Mouse (Mus musculus) neural tube, embryonic 13.5 days (tissue): Measurements from ENCODE around the gene Gm10295. TPM values are rescaled to one million over a fixed set of nuclear protein-coding genes. Genes with fewer than 3 reads are reported as not detected.
A peak's percentile ranks its signal among the peaks of the same experiment; 100 is the strongest.

Experiments
- ATAC-seq: fragments of 200-750 bp; cut with Nextera tagmentation; 2 replicates; pipeline ENCODE4 v1.8.0; 2017; ENCODE audit warnings: low read depth, mild to moderate bottlenecking, moderate TSS enrichment, moderate library complexity
- H3K27ac ChIP-seq: fragments of 300-500 bp; sonication (generic); replicated peaks from 2 replicates; pipeline ENCODE4 v1.5.1; 2015; ENCODE audit warnings: moderate library complexity, mild to moderate bottlenecking, inconsistent platforms
- H3K27me3 ChIP-seq: fragments of 300-500 bp; sonication (generic); 2 replicates; pipeline ENCODE4 v1.6.1; 2015; ENCODE audit warnings: mild to moderate bottlenecking, inconsistent platforms
- H3K36me3 ChIP-seq: fragments of 300-500 bp; sonication (generic); 2 replicates; pipeline ENCODE4 v1.6.1; 2015; ENCODE audit warnings: mild to moderate bottlenecking, inconsistent platforms
- H3K4me1 ChIP-seq: fragments of 300-500 bp; sonication (generic); replicated peaks from 2 replicates; pipeline ENCODE4 v1.6.1; 2015; ENCODE audit warnings: inconsistent platforms
- H3K4me2 ChIP-seq: fragments of 300-500 bp; sonication (generic); 2 replicates; pipeline ENCODE4 v1.6.1; 2015; ENCODE audit warnings: inconsistent platforms, mild to moderate bottlenecking, moderate library complexity
- H3K4me3 ChIP-seq: fragments of 300-500 bp; sonication (generic); 2 replicates; pipeline ENCODE4 v1.5.1; 2015; ENCODE audit warnings: mild to moderate bottlenecking, inconsistent platforms
- H3K9ac ChIP-seq: fragments of 300-500 bp; sonication (generic); 2 replicates; pipeline ENCODE4 v1.6.1; 2015; ENCODE audit warnings: moderate library complexity, mild to moderate bottlenecking, inconsistent platforms
- H3K9me3 ChIP-seq: fragments of 300-500 bp; sonication (generic); 2 replicates; pipeline ENCODE4 v1.6.1; 2016; ENCODE audit warnings: inconsistent platforms
- WGBS: fragments of 180-500 bp; shearing (Covaris S2); methylation state at CpG from one replicate; pipeline ENCODE4 v1.1.7; 2015; 5-methylcytosine and 5-hydroxymethylcytosine counted together
- polyA plus RNA-seq: library from polyadenylated mRNA; unstranded; fragments of >200 nt; fragmentation: Nextera tagmentation; extraction: Ambion mirVana; gene quantifications from 2 replicates; pipeline ENCODE4 v1.2.1, GENCODE M21; 2015

Gm10295 gene
- polyA plus RNA-seq, 1 experiment from 2014 or later, result not detected

- Histone ChIP-seq H3K4me1 (peaks cover 57% of the 10 kb centered on the region), H3K4me3 (no peak overlapping the region), H3K27me3 (no peaks in the 10 kb centered on the region), H3K9me3 (no peaks in the 10 kb centered on the region), H3K36me3 (no peaks in the 10 kb centered on the region), H3K9ac (peak overlapping the region; percentile 17; the same call in 1 of the 2 replicates), H3K27ac (no peak overlapping the region; the same call in 1 of the 2 replicates), H3K4me2 (0 out of 2 replicates have a peak overlapping the region, but pooled peaks have one; percentile 9)
- ATAC-seq, result no peak
- 16% methylated on average over 18 of the region's 18 CpGs for WGBS
These were observed 28.8 kb upstream of the Gm10295 start for GRCm38 (mm10) chr7:71379826-71380825.

- Histone ChIP-seq H3K9me3 (no peaks in the 10 kb centered on the region), H3K36me3 (no peaks in the 10 kb centered on the region), H3K9ac (no peak overlapping the region), H3K4me2 (no peak overlapping the region), H3K27ac (no peak overlapping the region), H3K4me3 (no peak overlapping the region), H3K27me3 (no peaks in the 10 kb centered on the region), H3K4me1 (peaks cover 54% of the 10 kb centered on the region)
- 0 out of 2 replicates have a peak, but pooled peaks have one; percentile 44 for ATAC-seq
- 46% methylated on average over 18 of the region's 18 CpGs for WGBS
These were observed 27.8 kb upstream of the Gm10295 start for GRCm38 (mm10) chr7:71378812-71379760.

- H3K4me1 ChIP-seq, result peaks cover 48% of the 10 kb centered on the region
- no peaks in the 10 kb centered on the region for H3K9me3 ChIP-seq
- no peak for ATAC-seq
- H3K36me3 ChIP-seq, result no peaks in the 10 kb centered on the region
- no peak overlapping the region for H3K4me3 ChIP-seq
- no peaks in the 10 kb centered on the region for H3K27me3 ChIP-seq
- H3K27ac ChIP-seq, result no peak overlapping the region
- no peak overlapping the region for H3K9ac ChIP-seq
- H3K4me2 ChIP-seq, result no peak overlapping the region
- WGBS, result 72% methylated on average over 6 of the region's 6 CpGs
These were observed 26.7 kb upstream of the Gm10295 start for GRCm38 (mm10) chr7:71377983-71378382.

GRCm38 (mm10) chr7:71374059-71374458, 22.8 kb upstream of the Gm10295 start:
- Histone ChIP-seq H3K9me3 (no peaks in the 10 kb centered on the region), H3K27me3 (no peaks in the 10 kb centered on the region), H3K4me1 (peaks cover 12% of the 10 kb centered on the region; the same call in 1 of the 2 replicates), H3K4me3 (no peak overlapping the region), H3K4me2 (no peak overlapping the region), H3K9ac (no peak overlapping the region), H3K36me3 (no peaks in the 10 kb centered on the region), H3K27ac (no peak overlapping the region)
- no peak for ATAC-seq
- 35% methylated on average over 5 of the region's 5 CpGs for WGBS

GRCm38 (mm10) chr7:71371916-71372315, 20.6 kb upstream of the Gm10295 start:
- WGBS, result 11% methylated on average over 2 of the region's 2 CpGs
- Histone ChIP-seq H3K9me3 (no peaks in the 10 kb centered on the region), H3K4me2 (no peak overlapping the region), H3K27ac (no peak overlapping the region), H3K36me3 (no peaks in the 10 kb centered on the region), H3K4me1 (peaks cover 12% of the 10 kb centered on the region; the same call in 1 of the 2 replicates), H3K4me3 (no peak overlapping the region), H3K9ac (no peak overlapping the region), H3K27me3 (no peaks in the 10 kb centered on the region)
- no peak for ATAC-seq

- H3K27ac ChIP-seq, result no peak overlapping the region
- H3K27me3 ChIP-seq, result no peaks in the 10 kb centered on the region
- no peak for ATAC-seq
- no peak overlapping the region for H3K4me2 ChIP-seq
- WGBS, result 72% methylated on average over 2 of the region's 2 CpGs
- no peak overlapping the region for H3K4me3 ChIP-seq
- H3K9me3 ChIP-seq, result no peaks in the 10 kb centered on the region
- peaks cover 12% of the 10 kb centered on the region; the same call in 1 of the 2 replicates for H3K4me1 ChIP-seq
- no peak overlapping the region for H3K9ac ChIP-seq
- no peaks in the 10 kb centered on the region for H3K36me3 ChIP-seq
These were observed 19.5 kb upstream of the Gm10295 start for GRCm38 (mm10) chr7:71370746-71371145.

GRCm38 (mm10) chr7:71370128-71370527, 18.8 kb upstream of the Gm10295 start:
- ATAC-seq, result no peak
- WGBS, result 91% methylated on average over 3 of the region's 3 CpGs

GRCm38 (mm10) chr7:71368543-71369181, 17.4 kb upstream of the Gm10295 start:
- H3K4me1 ChIP-seq, result no peaks in the 10 kb centered on the region
- whole genome bisulfite sequencing, result 82% methylated on average over 13 of the region's 13 CpGs
- ATAC-seq, result no peak
- H3K9ac ChIP-seq, result no peak overlapping the region
- no peaks in the 10 kb centered on the region for H3K9me3 ChIP-seq
- no peaks in the 10 kb centered on the region for H3K27me3 ChIP-seq
- H3K4me3 ChIP-seq, result no peak overlapping the region
- no peak overlapping the region for H3K4me2 ChIP-seq
- H3K36me3 ChIP-seq, result no peaks in the 10 kb centered on the region
- no peak overlapping the region for H3K27ac ChIP-seq

More at GRCm38 (mm10) chr7:71370128-71370527, 18.8 kb upstream of the Gm10295 start:
- no peaks in the 10 kb centered on the region for H3K27me3 ChIP-seq
- H3K4me3 ChIP-seq, result no peak overlapping the region
- no peaks in the 10 kb centered on the region for H3K9me3 ChIP-seq
- no peak overlapping the region for H3K27ac ChIP-seq
- no peak overlapping the region for H3K4me2 ChIP-seq
- no peaks in the 10 kb centered on the region for H3K36me3 ChIP-seq
- no peak overlapping the region for H3K9ac ChIP-seq
- H3K4me1 ChIP-seq, result peaks cover 12% of the 10 kb centered on the region; the same call in 1 of the 2 replicates

- Histone ChIP-seq H3K27me3 (no peaks in the 10 kb centered on the region), H3K9ac (no peak overlapping the region), H3K4me2 (no peak overlapping the region), H3K4me3 (no peak overlapping the region), H3K27ac (no peak overlapping the region), H3K9me3 (no peaks in the 10 kb centered on the region), H3K36me3 (no peaks in the 10 kb centered on the region), H3K4me1 (peaks cover 14% of the 10 kb centered on the region)
- 83% methylated on average over 5 of the region's 5 CpGs for WGBS
- ATAC-seq, result no peak
These were observed 4.3 kb upstream of the Gm10295 start for GRCm38 (mm10) chr7:71355596-71355995.

GRCm38 (mm10) chr7:71348922-71349321, 2.4 kb downstream of the Gm10295 start:
- Histone ChIP-seq H3K9me3 (no peaks in the 10 kb centered on the region), H3K9ac (no peak overlapping the region), H3K4me1 (peaks cover 16% of the 10 kb centered on the region), H3K27me3 (no peaks in the 10 kb centered on the region), H3K4me2 (no peak overlapping the region), H3K4me3 (no peak overlapping the region), H3K36me3 (no peaks in the 10 kb centered on the region), H3K27ac (no peak overlapping the region)
- no peak for ATAC-seq
- WGBS, result 60% methylated on average over 9 of the region's 9 CpGs

GRCm38 (mm10) chr7:71324919-71325583, 26.2 kb downstream of the Gm10295 start:
- H3K4me1 ChIP-seq, result no peaks in the 10 kb centered on the region
- no peaks in the 10 kb centered on the region for H3K9me3 ChIP-seq
- no peak overlapping the region for H3K27ac ChIP-seq
- no peak for ATAC-seq
- H3K4me2 ChIP-seq, result no peak overlapping the region
- H3K27me3 ChIP-seq, result no peaks in the 10 kb centered on the region
- no peak overlapping the region for H3K4me3 ChIP-seq
- H3K9ac ChIP-seq, result no peak overlapping the region
- no peaks in the 10 kb centered on the region for H3K36me3 ChIP-seq
- 65% methylated on average over 11 of the region's 11 CpGs for WGBS
